Mouse (Mus musculus): ENCODE measurements around the gene Med31. TPM values are rescaled to one million over a fixed set of nuclear protein-coding genes. Genes with fewer than 3 reads are reported as not detected.

Gene Med31
- polyA plus RNA-seq, 1 experiment from 2014 or later: 57.6 TPM

- Histone ChIP-seq H3K4me1 (peaks cover 11% of the 10 kb centered on the region), H3K27ac (no peak overlapping the region), H3K27me3 (no peaks in the 10 kb centered on the region), H3K4me2 (replicated peaks) (no peak overlapping the region), H3K9me3 (replicated peaks) (no peaks in the 10 kb centered on the region), H3K4me3 (no peak overlapping the region), H3K36me3 (no peaks in the 10 kb centered on the region), H3K9ac (no peak overlapping the region)
- WGBS: 82% methylated on average over 4 of the region's 4 CpGs
- no peak for ATAC-seq (ENCODE audit: low FRiP score)
Measured at GRCm38 (mm10) chr11:72223414-72223813, 8.0 kb upstream of the Med31 start.

DNA sequence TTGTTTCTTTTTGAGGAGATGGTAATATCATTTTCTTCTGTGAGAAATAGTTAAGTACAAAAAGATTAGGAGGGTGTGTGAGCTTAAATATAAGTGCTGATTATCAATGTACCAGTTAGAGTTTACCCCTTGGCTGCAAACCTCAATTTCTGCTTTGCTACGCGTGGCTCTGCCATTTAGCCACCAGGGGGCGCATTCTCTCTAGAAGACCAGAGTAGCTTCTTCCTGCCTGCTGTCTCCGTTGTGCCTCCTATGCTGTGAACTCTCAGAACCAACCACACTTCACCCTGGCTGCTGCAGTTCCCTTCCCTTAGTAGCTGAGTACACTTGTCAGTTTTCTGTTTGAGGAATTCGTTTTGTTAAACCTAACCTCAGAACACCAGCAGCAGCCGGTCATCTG, 5.9 kb upstream of the Med31 start:
- no peak overlapping the region for H3K4me3 ChIP-seq
- H3K27me3 ChIP-seq: no peaks in the 10 kb centered on the region
- no peak for ATAC-seq (ENCODE audit: low FRiP score)
- no peak overlapping the region for H3K27ac ChIP-seq
- 16% methylated on average over 6 of the region's 6 CpGs for WGBS
- no peak overlapping the region for H3K9ac ChIP-seq
- H3K4me2 ChIP-seq (replicated peaks): no peak overlapping the region
- peaks cover 13% of the 10 kb centered on the region for H3K4me1 ChIP-seq
- no peaks in the 10 kb centered on the region for H3K36me3 ChIP-seq
- H3K9me3 ChIP-seq (replicated peaks): no peaks in the 10 kb centered on the region

GRCm38 (mm10) chr11:72217116-72217515, 1.7 kb upstream of the Med31 start:
- no peak overlapping the region for H3K4me3 ChIP-seq
- no peaks in the 10 kb centered on the region for H3K27me3 ChIP-seq
- H3K9me3 ChIP-seq (replicated peaks): no peaks in the 10 kb centered on the region
- peak overlapping the region; percentile 19; the same call in 1 of the 2 replicates for H3K4me2 ChIP-seq (replicated peaks)
- no peaks in the 10 kb centered on the region for H3K36me3 ChIP-seq
- no peak overlapping the region for H3K27ac ChIP-seq
- 87% methylated on average over 5 of the region's 5 CpGs for WGBS
- H3K4me1 ChIP-seq: peaks cover 20% of the 10 kb centered on the region
- no peak for ATAC-seq (ENCODE audit: low FRiP score)
- no peak overlapping the region for H3K9ac ChIP-seq

DNA sequence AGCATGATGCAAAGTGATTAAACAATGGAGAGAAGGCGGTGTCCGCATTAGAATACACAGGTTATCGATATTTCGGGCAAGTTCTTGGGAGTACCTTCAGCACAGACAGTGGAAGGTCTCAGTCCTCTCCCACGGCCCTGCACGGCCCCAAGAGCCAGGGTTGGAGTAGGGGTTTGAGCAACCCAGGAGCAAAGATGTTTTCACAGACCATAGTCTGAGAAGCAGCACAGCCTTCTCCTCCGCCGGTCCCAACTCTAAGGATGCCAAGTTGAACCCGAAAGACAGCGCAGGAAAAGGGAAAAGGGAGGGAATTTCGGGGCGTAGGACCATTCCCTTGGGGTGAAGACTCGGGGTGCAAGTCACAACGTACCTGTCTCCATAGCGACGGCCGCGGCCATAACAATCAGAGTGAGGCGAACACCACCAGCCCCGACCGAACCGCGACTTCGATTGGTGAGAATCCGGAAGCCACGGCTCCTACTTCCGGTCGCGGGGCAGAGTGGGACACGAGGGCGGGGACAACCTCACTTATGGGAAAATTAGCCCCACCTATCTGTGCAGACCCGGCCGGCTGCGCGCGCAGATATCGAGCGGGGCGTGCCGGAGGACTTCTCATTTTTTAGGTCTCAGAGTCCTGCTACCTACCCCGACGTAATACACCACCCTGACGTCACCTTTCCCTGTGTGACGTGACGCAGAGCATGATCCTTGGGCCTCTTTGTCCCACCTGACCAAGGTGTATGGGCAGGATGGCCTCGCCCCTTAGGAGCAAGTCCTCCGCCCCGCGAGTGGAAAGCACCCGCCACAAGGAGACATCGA, 592 bp downstream of the Med31 start:
- under 1% methylated on average over 51 of the region's 51 CpGs for WGBS
- ATAC-seq (ENCODE audit: low FRiP score): peak; percentile 97
- peak overlapping the region; percentile 78 for H3K27ac ChIP-seq
- H3K4me1 ChIP-seq: peaks cover 20% of the 10 kb centered on the region
- H3K27me3 ChIP-seq: no peaks in the 10 kb centered on the region
- H3K4me2 ChIP-seq (replicated peaks): peak overlapping the region; percentile 90
- H3K4me3 ChIP-seq: peak overlapping the region; percentile 79
- H3K36me3 ChIP-seq: peaks cover 20% of the 10 kb centered on the region
- H3K9ac ChIP-seq: peak overlapping the region; percentile 84
- H3K9me3 ChIP-seq (replicated peaks): no peaks in the 10 kb centered on the region

DNA sequence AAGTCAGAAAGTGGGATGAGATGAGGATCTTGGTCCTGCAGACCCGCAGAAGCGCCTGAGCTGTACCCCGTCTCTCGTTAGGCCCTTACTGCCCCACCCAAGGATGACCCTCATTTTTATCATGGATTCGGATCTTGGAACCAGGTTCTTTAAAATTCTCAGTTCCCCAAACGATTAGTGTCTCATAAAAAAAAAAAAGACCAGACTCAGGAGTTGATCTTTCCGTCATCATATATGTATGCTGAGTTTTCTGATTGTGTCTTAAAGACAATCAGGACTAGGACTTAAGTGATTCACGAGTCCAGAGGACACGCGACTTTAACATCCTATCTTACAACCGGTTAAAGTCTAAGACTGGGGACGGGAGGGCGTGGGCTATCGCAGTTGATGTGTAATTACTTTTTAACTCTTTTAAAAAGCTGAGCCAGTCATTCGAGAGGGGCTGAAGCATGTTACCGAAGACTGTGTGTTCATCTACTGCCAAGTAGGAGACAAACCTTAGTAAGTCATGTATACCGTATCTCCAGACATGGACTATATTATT, 7.5 kb downstream of the Med31 start:
- Histone ChIP-seq H3K27ac (peak overlapping the region; percentile 79; the same call in 1 of the 2 replicates), H3K4me1 (peaks cover 21% of the 10 kb centered on the region), H3K9me3 (replicated peaks) (no peaks in the 10 kb centered on the region), H3K9ac (peak overlapping the region; percentile 90), H3K36me3 (peaks cover 25% of the 10 kb centered on the region), H3K27me3 (no peaks in the 10 kb centered on the region), H3K4me2 (replicated peaks) (peak overlapping the region; percentile 89), H3K4me3 (peak overlapping the region; percentile 87)
- no peak for ATAC-seq (ENCODE audit: low FRiP score)
- 21% methylated on average over 17 of the region's 17 CpGs for WGBS

DNA sequence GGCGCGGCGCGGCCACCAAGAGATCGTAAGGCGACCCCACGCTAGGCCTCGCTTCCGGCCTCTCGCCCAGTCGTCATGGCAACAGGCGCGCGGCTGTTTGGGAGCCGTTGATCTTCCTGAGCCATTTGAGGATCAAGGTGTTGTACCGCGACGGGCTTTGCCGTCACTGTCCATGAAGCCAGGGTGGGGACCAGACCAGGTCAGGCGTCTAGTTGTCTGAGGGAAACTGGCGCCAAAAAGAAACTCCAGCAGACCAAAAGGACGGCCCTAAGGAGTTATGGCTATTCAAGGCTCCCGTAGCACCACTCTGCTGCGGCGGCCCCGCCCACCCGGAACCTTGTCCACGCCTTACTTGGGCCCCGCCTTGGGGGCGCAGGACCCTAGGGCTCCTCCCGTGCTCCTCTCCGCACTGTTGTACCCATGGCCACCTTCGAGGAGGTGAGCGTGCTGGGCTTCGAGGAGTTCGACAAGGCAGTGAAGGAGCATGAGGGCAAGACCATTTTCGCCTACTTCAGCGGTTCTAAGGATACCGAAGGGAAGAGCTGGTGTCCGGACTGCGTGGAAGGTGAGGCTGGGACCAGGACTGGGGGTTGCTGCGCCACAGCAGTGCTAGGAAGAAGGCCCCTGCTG, 8.1 kb downstream of the Med31 start, which contains the start of the genes 4933427D14Rik and Txndc17:
4933427D14Rik (minus strand) TSS at position 256 of the 630 bp plus-strand sequence.
Txndc17 (plus strand) TSS at position 344 of the 630 bp plus-strand sequence.
- peaks cover 26% of the 10 kb centered on the region for H3K36me3 ChIP-seq
- peak within 1 kb of the TSS; percentile 79 for H3K27ac ChIP-seq
- H3K4me2 ChIP-seq (replicated peaks): peak within 1 kb of the TSS; percentile 89
- H3K4me3 ChIP-seq: peak within 1 kb of the TSS; percentile 87
- no peaks in the 10 kb centered on the region for H3K9me3 ChIP-seq (replicated peaks)
- peak within 1 kb of the TSS; percentile 90 for H3K9ac ChIP-seq
- under 1% methylated on average over 42 of the region's 42 CpGs for WGBS
- ATAC-seq (ENCODE audit: low FRiP score): peak; percentile 94
- H3K27me3 ChIP-seq: no peaks in the 10 kb centered on the region
- peaks cover 21% of the 10 kb centered on the region for H3K4me1 ChIP-seq

- Histone ChIP-seq H3K36me3 (peaks cover 30% of the 10 kb centered on the region), H3K9me3 (replicated peaks) (no peaks in the 10 kb centered on the region), H3K27ac (peak within 1 kb of the TSS; percentile 79), H3K9ac (peak within 1 kb of the TSS; percentile 90), H3K4me1 (peaks cover 21% of the 10 kb centered on the region), H3K4me2 (replicated peaks) (peak within 1 kb of the TSS; percentile 89), H3K4me3 (peak within 1 kb of the TSS; percentile 87), H3K27me3 (no peaks in the 10 kb centered on the region)
- peak; percentile 60 for ATAC-seq (ENCODE audit: low FRiP score)
- under 1% methylated on average over 43 of the region's 43 CpGs for WGBS
Measured at GRCm38 (mm10) chr11:72206341-72207203, 8.8 kb downstream of the Med31 start, which contains the start of gene Gm43951. Gene Gm43951 (minus strand): TSS chr11:72206840.

GRCm38 (mm10) chr11:72205256-72205655, 10.1 kb downstream of the Med31 start:
- Histone ChIP-seq H3K9me3 (replicated peaks) (no peaks in the 10 kb centered on the region), H3K4me2 (replicated peaks) (peak overlapping the region; percentile 89), H3K27ac (no peak overlapping the region), H3K4me3 (peak overlapping the region; percentile 87; the same call in 1 of the 2 replicates), H3K9ac (peak overlapping the region; percentile 90; the same call in 1 of the 2 replicates), H3K36me3 (peaks cover 25% of the 10 kb centered on the region), H3K4me1 (peaks cover 21% of the 10 kb centered on the region), H3K27me3 (no peaks in the 10 kb centered on the region)
- ATAC-seq (ENCODE audit: low FRiP score): no peak
- 87% methylated on average over 6 of the region's 6 CpGs for WGBS

DNA sequence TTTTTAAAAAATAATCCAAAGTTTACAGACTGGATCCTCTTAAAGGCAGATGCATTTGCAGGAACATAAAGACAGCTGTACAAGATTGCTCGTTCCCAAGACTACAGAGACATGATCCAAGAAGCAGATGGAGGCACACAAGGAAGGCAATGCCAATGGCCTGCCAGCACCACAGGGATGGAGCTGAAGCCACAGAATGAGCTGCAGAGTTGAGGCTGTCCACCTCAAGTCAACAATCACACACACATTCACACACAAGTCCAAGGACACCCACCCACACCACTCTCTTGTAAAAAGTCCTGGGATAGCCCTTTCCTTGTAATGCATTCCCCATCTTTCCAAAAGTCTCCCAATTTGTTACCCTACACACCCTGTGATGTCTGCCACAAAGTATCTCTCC, 12.0 kb downstream of the Med31 start:
- Histone ChIP-seq H3K27me3 (no peaks in the 10 kb centered on the region), H3K27ac (no peak overlapping the region), H3K4me2 (replicated peaks) (no peak overlapping the region), H3K36me3 (peaks cover 21% of the 10 kb centered on the region), H3K9me3 (replicated peaks) (no peaks in the 10 kb centered on the region), H3K4me3 (no peak overlapping the region), H3K9ac (no peak overlapping the region), H3K4me1 (peaks cover 21% of the 10 kb centered on the region)
- ATAC-seq (ENCODE audit: low FRiP score): no peak
- 87% methylated on average over 1 of the region's 1 CpGs for WGBS

DNA sequence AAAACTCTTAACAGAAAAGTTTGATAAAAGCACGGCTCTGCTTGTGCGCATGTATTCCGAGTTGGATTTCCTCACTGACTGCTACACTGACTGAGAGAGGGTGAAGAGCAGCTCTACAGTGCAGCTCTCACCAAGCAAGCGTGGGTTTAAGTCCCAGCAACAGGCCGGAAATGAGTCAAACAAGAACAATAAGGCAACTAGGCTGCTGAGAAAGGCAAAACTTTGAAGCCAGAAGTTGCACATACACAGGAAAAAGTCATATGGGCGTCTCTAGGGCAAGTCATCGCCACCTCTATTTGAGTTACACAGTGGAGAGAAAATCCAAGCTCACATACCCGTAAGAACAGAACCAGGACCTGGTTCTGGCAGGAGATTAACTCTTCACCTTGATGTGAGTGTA, 18.9 kb downstream of the Med31 start:
- Histone ChIP-seq H3K4me3 (no peak overlapping the region), H3K27me3 (no peaks in the 10 kb centered on the region), H3K9ac (no peak overlapping the region), H3K36me3 (peaks cover 36% of the 10 kb centered on the region), H3K9me3 (replicated peaks) (no peaks in the 10 kb centered on the region), H3K4me2 (replicated peaks) (no peak overlapping the region), H3K27ac (no peak overlapping the region), H3K4me1 (no peaks in the 10 kb centered on the region)
- 92% methylated on average over 8 of the region's 8 CpGs for WGBS
- ATAC-seq (ENCODE audit: low FRiP score): no peak

GRCm38 (mm10) chr11:72194259-72194658, 21.1 kb downstream of the Med31 start:
- WGBS: 92% methylated on average over 2 of the region's 2 CpGs
- ATAC-seq (ENCODE audit: low FRiP score): no peak
- H3K27ac ChIP-seq: no peak overlapping the region
- H3K9me3 ChIP-seq (replicated peaks): no peaks in the 10 kb centered on the region
- H3K36me3 ChIP-seq: peaks cover 47% of the 10 kb centered on the region
- H3K4me1 ChIP-seq: no peaks in the 10 kb centered on the region
- no peak overlapping the region for H3K4me3 ChIP-seq
- no peak overlapping the region for H3K9ac ChIP-seq
- no peak overlapping the region for H3K4me2 ChIP-seq (replicated peaks)
- no peaks in the 10 kb centered on the region for H3K27me3 ChIP-seq
